In the genomic region with DNA sequence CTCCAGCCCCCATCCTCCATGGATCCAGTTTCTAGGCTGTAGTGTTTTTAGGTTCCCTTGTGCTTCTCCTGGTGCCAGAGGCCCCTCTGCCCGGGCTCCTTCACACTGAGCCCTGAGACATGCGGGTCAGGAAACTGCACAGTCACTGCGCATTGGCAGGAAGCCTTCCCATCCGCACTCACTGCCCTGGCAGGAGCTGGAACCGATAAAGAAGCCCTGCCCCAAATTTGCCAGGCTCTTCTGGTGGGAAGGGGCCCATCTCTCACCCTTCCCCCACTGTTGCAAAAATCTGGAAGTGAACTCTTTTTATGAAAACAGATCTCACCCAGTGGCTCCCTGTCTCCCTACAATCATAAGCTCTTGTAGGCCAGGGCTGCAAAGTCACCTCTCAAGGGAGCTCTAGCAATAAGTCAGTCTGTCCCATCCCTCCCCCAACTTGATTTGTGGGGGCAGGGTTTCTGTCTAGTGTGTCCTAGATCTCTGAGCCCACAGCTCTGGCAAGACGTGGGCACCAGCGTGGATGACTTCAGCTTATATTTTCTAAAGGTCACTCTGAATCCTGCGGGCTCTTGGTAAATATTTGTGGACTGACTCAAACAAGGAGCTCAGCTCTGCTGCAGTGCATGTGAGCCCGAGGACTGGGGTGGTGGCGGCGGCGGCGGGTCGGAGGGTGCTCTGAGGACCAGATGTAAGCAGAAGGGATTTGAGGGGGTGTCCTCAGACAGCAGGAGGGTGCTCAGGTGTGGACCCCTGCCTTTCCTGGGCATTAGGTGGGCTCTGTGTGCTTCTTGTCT, we compare ENCODE assay signal across 8 mouse cellular contexts. TPM values are rescaled to one million over a fixed set of nuclear protein-coding genes. Genes with fewer than 3 reads are reported as not detected.
DNase-seq lines count a peak whose midpoint lies in the region; ATAC-seq and TF ChIP-seq lines count a peak whose summit lies in the region.

No protein-coding gene starts in this region.

- peak overlapping the region; percentile 40 for H3K4me3 ChIP-seq in C2C12 (ENCODE audit: insufficient read depth, poor library complexity, severe bottlenecking)
- peak overlapping the region; percentile 56 for H3K4me3 ChIP-seq in heart, embryonic 10.5 days
- peak overlapping the region; percentile 8; the same call in 1 of the 2 replicates for H3K4me3 ChIP-seq in kidney, embryonic 14.5 days (ENCODE audit: low read length)
- H3K4me3 ChIP-seq in lung, embryonic 15.5 days, result peak overlapping the region; percentile 7

- peak overlapping the region; percentile 83 for H3ac ChIP-seq in C2C12 (ENCODE audit: control insufficient read depth, insufficient read length, low read depth)

- peak overlapping the region; percentile 28 for H3K9ac ChIP-seq in kidney, embryonic 14.5 days (ENCODE audit: low read depth, low read length)
- peak overlapping the region; percentile 33 for H3K9ac ChIP-seq in lung, embryonic 15.5 days

- ATAC-seq in common myeloid progenitor, adult 5-6 weeks (replicated peaks; ENCODE audit: low read depth, poor library complexity, severe bottlenecking), result 0 out of 2 replicates have a peak, but pooled peaks have one; percentile 2
- no peak for ATAC-seq in kidney, embryonic 14.5 days (ENCODE audit: low FRiP score, low TSS enrichment)
- no peak for ATAC-seq in lung, embryonic 15.5 days (ENCODE audit: borderline replicate concordance, extremely low read depth, low FRiP score, low TSS enrichment)

- H3K36me3 ChIP-seq in C2C12 (ENCODE audit: control insufficient read depth, insufficient read depth), result peaks cover 24% of the 10 kb centered on the region
- peaks cover 20% of the 10 kb centered on the region for H3K36me3 ChIP-seq in heart, embryonic 10.5 days
- peaks cover 21% of the 10 kb centered on the region for H3K36me3 ChIP-seq in kidney, embryonic 14.5 days (ENCODE audit: control insufficient read depth, insufficient read depth, low read length)
- peaks cover 17% of the 10 kb centered on the region for H3K36me3 ChIP-seq in lung, embryonic 15.5 days

- no peak for TF ChIP-seq CTCF in C2C12 (IDR thresholded peaks at IDR 0.05; ENCODE audit: control insufficient read depth, insufficient read depth, insufficient read length)

- H3K79me2 ChIP-seq in C2C12 (ENCODE audit: control insufficient read depth, insufficient read depth), result peaks cover 71% of the 10 kb centered on the region

- peak overlapping the region; percentile 96 for H3K27ac ChIP-seq in heart, embryonic 10.5 days
- H3K27ac ChIP-seq in kidney, embryonic 14.5 days (ENCODE audit: low read depth, low read length), result peak overlapping the region; percentile 99
- H3K27ac ChIP-seq in lung, embryonic 15.5 days, result peak overlapping the region; percentile 99

- peaks cover 94% of the 10 kb centered on the region for H3K4me1 ChIP-seq in heart, embryonic 10.5 days
- peaks cover 61% of the 10 kb centered on the region for H3K4me1 ChIP-seq in kidney, embryonic 14.5 days (ENCODE audit: control insufficient read depth, insufficient read depth, low read length)
- H3K4me1 ChIP-seq in lung, embryonic 15.5 days, result peaks cover 72% of the 10 kb centered on the region

- WGBS in heart, embryonic 10.5 days, result 48% methylated on average over 14 of the region's 14 CpGs
- 34% methylated on average over 14 of the region's 14 CpGs for WGBS in kidney, embryonic 14.5 days
- 29% methylated on average over 14 of the region's 14 CpGs for WGBS in lung, embryonic 15.5 days

- peak; percentile 63 for DNase-seq in MN1 (ENCODE audit: low spot score)
- DNase-seq in heart, embryonic 10.5 days (ENCODE audit: low spot score), result no peak
- peak; percentile 32 for DNase-seq in right cerebral cortex, postnatal 14 days
- no peak for DNase-seq in T-cell, adult 2 months (ENCODE audit: low spot score)

- peak overlapping the region; percentile 24 for H3K4me2 ChIP-seq in kidney, embryonic 14.5 days (replicated peaks; ENCODE audit: low read depth, low read length)
- H3K4me2 ChIP-seq in lung, embryonic 15.5 days, result peak overlapping the region; percentile 70

- H3K27me3 ChIP-seq in C2C12 (ENCODE audit: control insufficient read depth, insufficient read depth, insufficient read length), result no peaks in the 10 kb centered on the region
- no peaks in the 10 kb centered on the region for H3K27me3 ChIP-seq in heart, embryonic 10.5 days (ENCODE audit: insufficient read depth, poor library complexity, severe bottlenecking)
- no peaks in the 10 kb centered on the region for H3K27me3 ChIP-seq in kidney, embryonic 14.5 days (ENCODE audit: control insufficient read depth, insufficient read depth, low read length)
- H3K27me3 ChIP-seq in lung, embryonic 15.5 days, result no peaks in the 10 kb centered on the region

- no peaks in the 10 kb centered on the region for H3K9me3 ChIP-seq in heart, embryonic 10.5 days
- H3K9me3 ChIP-seq in kidney, embryonic 14.5 days (ENCODE audit: control insufficient read depth, low read length), result no peaks in the 10 kb centered on the region
- H3K9me3 ChIP-seq in lung, embryonic 15.5 days, result no peaks in the 10 kb centered on the region

- peaks cover 34% of the 10 kb centered on the region for H3K79me3 ChIP-seq in C2C12 (ENCODE audit: low read depth)

TF ChIP-seq in C2C12, 6 proteins besides CTCF, POLR2A, EP300 and RAD21:
- no peak for TF ChIP-seq MYOG (IDR thresholded peaks at IDR 0.05; ENCODE audit: control insufficient read depth, extremely low read depth, insufficient read length)
- no peak for TF ChIP-seq MAX (IDR thresholded peaks at IDR 0.05)
- no peak for TF ChIP-seq CEBPB (IDR thresholded peaks at IDR 0.05; ENCODE audit: low read depth)
- TF ChIP-seq MYOD1 (IDR thresholded peaks at IDR 0.05; ENCODE audit: control insufficient read depth, insufficient read length, low read depth), result no peak
TF ChIP-seq in C2C12: peak in this region for 0.

RNA-seq across cellular contexts. Expression of a gene that starts 26.8 kb away (rescaled TPM):
- 44.1 TPM for polyA plus RNA-seq in C2C12 (2012; fragmentation: generic; extraction: Trizol)
- 21.1 and 26.8 TPM in 2 replicates for total RNA-seq in common myeloid progenitor, adult 5-6 weeks (2017)
- 40.6 and 46.3 TPM in 2 replicates for polyA plus RNA-seq in heart, embryonic 10.5 days (2016; fragmentation: Nextera tagmentation; extraction: Ambion mirVana)
- 17.4 and 26.5 TPM in 2 replicates for polyA plus RNA-seq in kidney, embryonic 14.5 days (2014; fragmentation: Nextera tagmentation; extraction: Ambion mirVana)
- 50.7 and 53.0 TPM in 2 replicates for polyA plus RNA-seq in lung, embryonic 15.5 days (2015; fragmentation: Nextera tagmentation; extraction: Ambion mirVana)

RNA-seq across cellular contexts. Expression of a gene that starts 29.4 kb away (rescaled TPM):
- 5.5 TPM for polyA plus RNA-seq in C2C12 (2012; fragmentation: generic; extraction: Trizol)
- 34.0 and 41.0 TPM in 2 replicates for total RNA-seq in common myeloid progenitor, adult 5-6 weeks (2017)
- polyA plus RNA-seq in heart, embryonic 10.5 days (2016; fragmentation: Nextera tagmentation; extraction: Ambion mirVana), result 2.1 and 2.5 TPM in 2 replicates
- 3.3 and 3.5 TPM in 2 replicates for polyA plus RNA-seq in kidney, embryonic 14.5 days (2014; fragmentation: Nextera tagmentation; extraction: Ambion mirVana)
- polyA plus RNA-seq in lung, embryonic 15.5 days (2015; fragmentation: Nextera tagmentation; extraction: Ambion mirVana), result 4.2 and 5.6 TPM in 2 replicates

RNA-seq across cellular contexts. Expression of a gene that starts 45.7 kb away (rescaled TPM):
- polyA plus RNA-seq in C2C12 (2012; fragmentation: generic; extraction: Trizol), result 1.0 TPM
- total RNA-seq in common myeloid progenitor, adult 5-6 weeks (2017), result 0.34 and 2.8 TPM in 2 replicates
- 2.4 and 2.9 TPM in 2 replicates for polyA plus RNA-seq in heart, embryonic 10.5 days (2016; fragmentation: Nextera tagmentation; extraction: Ambion mirVana)
- 2.9 and 4.0 TPM in 2 replicates for polyA plus RNA-seq in kidney, embryonic 14.5 days (2014; fragmentation: Nextera tagmentation; extraction: Ambion mirVana)
- polyA plus RNA-seq in lung, embryonic 15.5 days (2015; fragmentation: Nextera tagmentation; extraction: Ambion mirVana), result 3.2 and 3.6 TPM in 2 replicates

Comparison
In these comparisons a context has a peak if more than half of its experiments do, and no peak if none do; other contexts are left out.
1. DNase-seq: peak in MN1 (single experiment) and right cerebral cortex, postnatal 14 days (single experiment); none in heart, embryonic 10.5 days (single experiment) and T-cell, adult 2 months (single experiment).
2. Peak in every context shown above with its lines, with median percentiles within 50 percentile points of each other: H3K4me3 ChIP-seq and H3K27ac ChIP-seq.